Mouse (Mus musculus): Measurements from ENCODE around the gene Vps13d.
"Not testable (repeated sequence)": the region's sequence is repeated elsewhere in the genome, so short reads cannot be mapped to it uniquely, and the experiment has no call there.

Gene Vps13d

GRCm38 (mm10) chr4:145210564-145210963 is 15.8 kb upstream of the Vps13d start:
- no peak for DNase-seq (ENCODE audit: low spot score)

DNA sequence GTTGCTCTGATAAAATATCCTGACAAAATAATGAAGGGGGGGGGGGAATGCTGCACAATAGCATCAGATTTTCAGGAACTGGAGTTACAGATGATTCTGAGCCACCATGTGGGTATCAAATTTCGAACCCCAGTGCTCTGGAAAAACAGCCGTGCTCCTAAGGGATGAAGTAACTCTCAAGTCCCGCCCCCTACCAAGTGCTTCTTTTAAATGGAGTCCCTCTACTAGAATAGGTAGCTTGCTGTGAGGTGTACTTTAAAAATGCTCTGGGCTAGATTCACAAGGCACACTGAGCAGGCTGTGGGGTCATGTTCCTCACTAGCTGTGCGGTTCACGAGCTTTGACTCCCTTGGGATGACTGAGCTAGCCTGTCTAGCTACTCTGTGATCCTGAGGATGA is 14.9 kb upstream of the Vps13d start:
- DNase-seq (ENCODE audit: low spot score), result no peak

- no peak for DNase-seq (ENCODE audit: low spot score)
These were observed 14.4 kb upstream of the Vps13d start for GRCm38 (mm10) chr4:145209076-145209689.

DNA sequence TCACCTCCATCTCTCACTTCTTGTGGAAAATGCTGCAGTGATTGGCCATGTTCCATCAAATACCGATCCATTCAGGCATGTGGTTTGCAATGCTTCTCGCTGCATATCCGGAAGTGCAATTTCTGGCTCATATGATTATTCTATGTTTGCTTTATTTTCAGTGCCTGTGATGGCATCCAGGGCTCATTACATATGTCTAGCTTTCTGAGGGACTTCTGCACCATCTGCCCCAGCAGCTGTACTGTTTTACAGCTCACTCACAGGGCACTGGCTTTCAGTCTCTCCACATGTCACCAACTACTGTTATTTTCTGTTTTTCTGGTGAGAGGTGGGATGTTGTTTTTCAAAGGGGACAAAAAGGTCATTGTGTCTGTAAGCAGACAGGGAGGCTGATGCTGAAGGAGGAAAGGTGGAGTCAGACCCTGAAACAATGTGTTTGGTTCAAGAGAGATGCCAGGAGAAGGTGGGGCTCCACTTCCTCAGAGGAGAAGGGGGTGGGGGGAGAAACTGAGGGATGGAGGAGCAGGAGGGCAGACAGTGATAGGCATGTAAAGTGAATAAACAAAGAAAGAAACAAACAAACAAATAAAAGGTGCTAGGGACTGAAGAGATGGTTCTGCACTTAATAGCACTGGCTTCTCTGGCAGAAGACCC is 13.0 kb upstream of the Vps13d start:
- no peak for DNase-seq (ENCODE audit: low spot score)

DNA sequence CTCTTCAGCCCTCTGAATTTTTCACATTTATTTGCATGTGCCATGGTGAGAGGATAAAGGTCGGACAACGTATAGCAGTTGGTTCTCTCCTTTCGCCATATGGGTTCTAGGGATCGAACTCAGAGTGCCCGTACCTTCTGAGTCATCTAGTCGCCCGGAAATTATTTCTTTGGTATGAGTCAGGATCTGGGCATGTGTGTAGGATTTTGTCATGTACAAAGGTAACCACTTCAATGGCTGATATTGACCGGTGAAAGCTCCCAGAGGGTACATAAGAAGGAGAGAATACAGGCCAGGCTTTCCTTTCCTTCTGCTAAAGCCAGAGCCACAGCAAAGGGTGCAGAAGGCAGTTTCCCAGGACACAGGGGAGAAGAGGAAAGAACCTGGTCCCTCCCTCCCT is 10.0 kb upstream of the Vps13d start:
- DNase-seq (ENCODE audit: low spot score), result no peak

- no peak for DNase-seq (ENCODE audit: low spot score)
These were observed 8.5 kb upstream of the Vps13d start for GRCm38 (mm10) chr4:145203305-145203704.

- no peak for DNase-seq (ENCODE audit: low spot score)
These were observed 6.6 kb upstream of the Vps13d start for GRCm38 (mm10) chr4:145201424-145201823.

GRCm38 (mm10) chr4:145199982-145200699 is 5.3 kb upstream of the Vps13d start:
- DNase-seq (ENCODE audit: low spot score), result peak; percentile 40

DNA sequence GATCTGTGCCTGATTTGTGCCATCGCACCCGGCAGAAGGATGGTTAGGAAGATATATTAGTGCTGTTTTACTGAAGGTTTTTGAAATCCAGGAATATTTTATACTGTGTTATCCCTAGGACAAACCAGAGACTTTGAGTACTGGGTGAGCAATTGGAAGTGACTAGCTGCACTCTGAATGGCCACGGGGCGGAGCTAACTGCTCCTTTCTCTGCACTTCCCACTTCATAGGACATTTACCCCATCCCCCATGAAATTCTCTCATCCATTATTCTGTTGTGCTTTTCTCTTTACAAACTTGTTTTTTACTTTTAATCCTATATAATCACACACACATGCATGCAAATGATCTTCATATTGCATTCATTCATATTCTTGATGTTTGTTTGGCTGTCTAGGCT is 1.8 kb upstream of the Vps13d start:
- no peak for DNase-seq (ENCODE audit: low spot score)

- DNase-seq (ENCODE audit: low spot score), result no peak
These were observed 367 bp upstream of the Vps13d start for GRCm38 (mm10) chr4:145195172-145195571.

DNA sequence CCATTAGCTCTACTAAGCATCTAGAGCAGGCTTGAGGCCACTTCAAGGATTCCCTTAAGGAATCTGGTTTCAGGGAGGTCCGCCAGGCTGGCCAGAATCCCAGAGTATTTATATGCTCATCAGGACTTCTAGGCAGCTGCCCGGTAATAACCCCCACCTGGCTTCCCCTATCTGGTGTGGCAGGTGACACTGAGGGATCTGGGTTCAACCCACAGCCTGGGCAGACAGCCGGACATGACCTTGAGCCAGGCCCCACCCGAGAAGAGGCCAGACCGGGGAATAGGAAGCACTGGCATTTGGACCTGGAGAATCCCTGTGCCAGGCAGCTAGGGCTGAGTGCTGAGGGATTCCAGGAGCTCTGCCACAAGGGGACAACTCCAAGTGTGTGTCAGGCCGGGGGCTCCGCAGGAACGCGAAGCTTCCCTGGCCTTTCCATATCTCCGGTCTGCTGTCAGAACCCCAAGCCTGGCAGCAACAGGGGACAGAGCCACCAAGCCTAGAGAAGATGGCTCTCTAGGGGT is 754 bp downstream of the Vps13d start:
- peak; percentile 47 for DNase-seq (ENCODE audit: low spot score)

- no peak for DNase-seq (ENCODE audit: low spot score)
These were observed 1.4 kb downstream of the Vps13d start for GRCm38 (mm10) chr4:145193406-145193805.

- no peak for DNase-seq (ENCODE audit: low spot score)
These were observed 2.1 kb downstream of the Vps13d start for GRCm38 (mm10) chr4:145192686-145193085.

GRCm38 (mm10) chr4:145188561-145188960 is 6.2 kb downstream of the Vps13d start:
- DNase-seq (ENCODE audit: low spot score), result no peak

DNA sequence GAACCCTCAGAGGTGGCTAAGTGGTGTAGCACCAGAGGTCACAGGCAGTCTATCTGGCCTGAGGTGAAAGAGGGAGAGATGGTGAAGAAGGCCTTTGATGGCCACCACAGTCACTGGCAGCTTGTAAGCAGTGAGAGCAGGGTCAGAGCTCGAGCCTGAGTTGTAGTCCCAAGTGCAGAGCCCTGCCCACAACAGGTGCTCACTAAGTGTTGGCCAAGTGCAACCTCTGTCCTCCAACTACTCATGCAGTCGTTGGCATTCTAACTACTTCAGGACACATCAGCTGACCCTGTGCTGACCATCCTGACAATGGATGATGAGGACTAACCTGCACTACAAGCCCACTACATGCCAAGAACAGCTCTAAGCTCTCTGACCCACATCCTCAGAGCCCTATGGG is 7.2 kb downstream of the Vps13d start:
- DNase-seq (ENCODE audit: low spot score), result no peak

- no peak for DNase-seq (ENCODE audit: low spot score)
These were observed 15.8 kb downstream of the Vps13d start for GRCm38 (mm10) chr4:145178918-145179549.

- DNase-seq (ENCODE audit: low spot score), result not testable (repeated sequence)
These were observed 29.3 kb downstream of the Vps13d start for GRCm38 (mm10) chr4:145165542-145165941.

GRCm38 (mm10) chr4:145164111-145164510 is 30.7 kb downstream of the Vps13d start:
- no peak for DNase-seq (ENCODE audit: low spot score)

DNA sequence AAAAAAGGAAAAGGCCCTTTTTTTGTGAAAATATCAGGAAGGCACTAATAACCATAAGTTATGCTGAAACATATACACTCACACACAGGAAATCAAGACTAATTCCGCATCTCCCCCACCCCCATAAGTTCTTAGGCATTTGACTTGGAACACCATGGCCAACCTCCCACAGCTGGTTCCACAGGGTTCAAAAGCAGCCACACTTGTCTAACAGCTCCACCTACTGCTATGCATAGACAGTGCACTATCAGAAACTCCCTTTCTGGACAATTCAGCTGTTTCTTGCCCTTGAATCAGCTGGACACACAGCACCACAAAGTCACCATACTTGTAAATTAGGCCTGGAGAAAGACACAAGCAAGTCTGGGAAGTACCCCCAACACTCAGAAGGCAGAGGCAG is 33.6 kb downstream of the Vps13d start:
- no peak for DNase-seq (ENCODE audit: low spot score)

DNA sequence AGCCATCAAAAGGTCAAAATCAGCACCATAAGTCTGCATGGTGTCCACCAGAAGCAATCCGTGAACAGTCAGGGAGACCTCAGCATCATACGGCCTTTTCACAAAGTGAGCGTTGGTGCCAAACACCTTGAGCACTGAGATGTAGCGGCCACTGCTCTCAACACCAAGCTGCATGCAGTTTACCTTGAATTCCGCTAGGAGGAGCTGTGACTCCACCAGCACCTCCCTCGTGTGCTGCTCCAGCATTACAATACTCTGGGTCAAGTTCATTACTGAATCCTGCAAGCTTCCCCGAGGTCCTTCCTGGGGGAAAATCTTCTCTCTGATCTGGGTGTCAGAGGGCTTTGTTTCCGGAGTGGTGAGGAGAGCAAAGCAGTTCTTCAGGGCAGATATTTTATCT is 38.8 kb downstream of the Vps13d start:
- DNase-seq (ENCODE audit: low spot score), result peak; percentile 37

DNA sequence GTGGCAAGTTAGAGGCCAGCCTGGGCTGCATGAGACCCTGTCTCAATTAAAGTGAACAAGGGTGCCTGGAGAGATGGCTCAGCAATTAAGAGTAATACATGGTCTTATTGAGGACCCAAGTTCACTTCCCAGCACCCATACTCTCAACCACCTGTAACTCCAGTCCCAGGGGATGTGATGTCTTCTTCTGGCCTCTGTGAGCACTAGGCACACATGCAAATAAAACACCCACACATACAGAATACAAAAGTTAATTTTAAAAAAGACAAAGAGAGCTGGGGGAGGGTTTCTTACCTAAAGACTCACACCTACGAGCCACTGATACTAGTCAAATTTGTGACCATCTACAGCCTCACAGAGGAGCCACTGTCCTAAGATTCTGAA is 43.7 kb downstream of the Vps13d start:
- no peak for DNase-seq (ENCODE audit: low spot score)

- DNase-seq (ENCODE audit: low spot score), result no peak
These were observed 44.3 kb downstream of the Vps13d start for GRCm38 (mm10) chr4:145150345-145151102.

All from spleen, adult 12 weeks (tissue).